Mouse (Mus musculus) heart, embryonic 11.5 days (tissue): ENCODE data around the gene Tcf19. TPM values are rescaled to one million over a fixed set of nuclear protein-coding genes. Genes with fewer than 3 reads are reported as not detected.

Source experiments
- ATAC-seq: fragments of 200-750 bp; cut with Nextera tagmentation; replicated peaks from 2 replicates; pipeline ENCODE4 v1.8.0; 2017; ENCODE audit warnings: moderate library complexity; ENCODE audit not compliant: insufficient number of reproducible peaks, low FRiP score, low TSS enrichment
- H3K27ac ChIP-seq: fragments of 300-500 bp; sonication (generic); 2 replicates; pipeline ENCODE4 v1.5.1; 2014; ENCODE audit warnings: mild to moderate bottlenecking, low read depth, low read length
- H3K27me3 ChIP-seq: fragments of 300-500 bp; sonication (generic); 2 replicates; pipeline ENCODE4 v1.6.1; 2014; ENCODE audit warnings: mild to moderate bottlenecking, low read length, mixed read lengths; ENCODE audit not compliant: control insufficient read depth, insufficient read depth
- H3K36me3 ChIP-seq: fragments of 300-500 bp; sonication (generic); 2 replicates; pipeline ENCODE4 v1.6.1; 2014; ENCODE audit warnings: mild to moderate bottlenecking, low read length, moderate library complexity, mixed read lengths; ENCODE audit not compliant: control insufficient read depth, insufficient read depth
- H3K4me1 ChIP-seq: fragments of 300-500 bp; sonication (generic); 2 replicates; pipeline ENCODE4 v1.6.1; 2014; ENCODE audit warnings: low read length; ENCODE audit not compliant: control insufficient read depth, insufficient read depth
- H3K4me2 ChIP-seq: fragments of 300-500 bp; sonication (generic); 2 replicates; pipeline ENCODE4 v1.6.1; 2014; ENCODE audit warnings: mild to moderate bottlenecking, moderate library complexity
- H3K4me3 ChIP-seq: fragments of 300-500 bp; sonication (generic); 2 replicates; pipeline ENCODE4 v1.5.1; 2014; ENCODE audit warnings: low read depth, low read length
- H3K9ac ChIP-seq: fragments of 300-500 bp; sonication (generic); 2 replicates; pipeline ENCODE4 v1.6.1; 2014; ENCODE audit warnings: mild to moderate bottlenecking, low read depth, low read length, moderate library complexity
- H3K9me3 ChIP-seq: fragments of 300-500 bp; sonication (generic); replicated peaks from 2 replicates; pipeline ENCODE4 v1.6.1; 2016; ENCODE audit warnings: low read length; ENCODE audit not compliant: control insufficient read depth
- WGBS: fragments of 180-500 bp; shearing (Covaris S2); extraction: QIAGEN DNeasy Blood & Tissue Kit; methylation state at CpG from one replicate; pipeline ENCODE4 v1.1.7; 2014; ENCODE audit not compliant: insufficient replicate concordance; 5-methylcytosine and 5-hydroxymethylcytosine counted together
- polyA plus RNA-seq: library from polyadenylated mRNA; unstranded; fragments of >200 nt; fragmentation: Nextera tagmentation; extraction: Ambion mirVana; gene quantifications from 2 replicates; pipeline ENCODE4 v1.2.1, GENCODE M21; 2014

Tcf19 gene
- polyA plus RNA-seq, 1 experiment from 2014 or later: 51.1 TPM

GRCm38 (mm10) chr17:35506881-35507280, 9.7 kb downstream of the Tcf19 start:
- no peaks in the 10 kb centered on the region for H3K36me3 ChIP-seq
- H3K4me1 ChIP-seq: no peaks in the 10 kb centered on the region
- H3K27ac ChIP-seq: no peak overlapping the region
- H3K4me2 ChIP-seq: no peak overlapping the region
- no peak for ATAC-seq
- H3K27me3 ChIP-seq: peaks cover 52% of the 10 kb centered on the region
- H3K9ac ChIP-seq: no peak overlapping the region
- no peak overlapping the region for H3K4me3 ChIP-seq
- no peaks in the 10 kb centered on the region for H3K9me3 ChIP-seq
- 7% methylated on average over 10 of the region's 10 CpGs for WGBS

DNA sequence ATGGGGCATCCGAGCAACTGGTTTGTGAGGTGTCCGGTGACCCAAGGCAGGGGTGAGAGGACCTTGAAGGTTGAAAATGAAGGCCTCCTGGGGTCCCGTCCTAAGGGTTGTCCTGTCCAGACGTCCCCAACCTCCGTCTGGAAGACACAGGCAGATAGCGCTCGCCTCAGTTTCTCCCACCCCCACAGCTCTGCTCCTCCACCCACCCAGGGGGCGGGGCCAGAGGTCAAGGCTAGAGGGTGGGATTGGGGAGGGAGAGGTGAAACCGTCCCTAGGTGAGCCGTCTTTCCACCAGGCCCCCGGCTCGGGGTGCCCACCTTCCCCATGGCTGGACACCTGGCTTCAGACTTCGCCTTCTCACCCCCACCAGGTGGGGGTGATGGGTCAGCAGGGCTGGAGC, 10.8 kb downstream of the Tcf19 start, which contains the start of gene Pou5f1:
Gene Pou5f1 (plus strand): TSS at position 243 of the 400 bp plus-strand sequence.
- WGBS: 23% methylated on average over 13 of the region's 13 CpGs
- H3K27me3 ChIP-seq: peaks cover 52% of the 10 kb centered on the region
- H3K27ac ChIP-seq: no peak within 1 kb of the TSS
- ATAC-seq: no peak
- no peaks in the 10 kb centered on the region for H3K9me3 ChIP-seq
- no peaks in the 10 kb centered on the region for H3K4me1 ChIP-seq
- H3K36me3 ChIP-seq: no peaks in the 10 kb centered on the region
- H3K9ac ChIP-seq: no peak within 1 kb of the TSS
- no peak within 1 kb of the TSS for H3K4me3 ChIP-seq
- H3K4me2 ChIP-seq: no peak within 1 kb of the TSS

DNA sequence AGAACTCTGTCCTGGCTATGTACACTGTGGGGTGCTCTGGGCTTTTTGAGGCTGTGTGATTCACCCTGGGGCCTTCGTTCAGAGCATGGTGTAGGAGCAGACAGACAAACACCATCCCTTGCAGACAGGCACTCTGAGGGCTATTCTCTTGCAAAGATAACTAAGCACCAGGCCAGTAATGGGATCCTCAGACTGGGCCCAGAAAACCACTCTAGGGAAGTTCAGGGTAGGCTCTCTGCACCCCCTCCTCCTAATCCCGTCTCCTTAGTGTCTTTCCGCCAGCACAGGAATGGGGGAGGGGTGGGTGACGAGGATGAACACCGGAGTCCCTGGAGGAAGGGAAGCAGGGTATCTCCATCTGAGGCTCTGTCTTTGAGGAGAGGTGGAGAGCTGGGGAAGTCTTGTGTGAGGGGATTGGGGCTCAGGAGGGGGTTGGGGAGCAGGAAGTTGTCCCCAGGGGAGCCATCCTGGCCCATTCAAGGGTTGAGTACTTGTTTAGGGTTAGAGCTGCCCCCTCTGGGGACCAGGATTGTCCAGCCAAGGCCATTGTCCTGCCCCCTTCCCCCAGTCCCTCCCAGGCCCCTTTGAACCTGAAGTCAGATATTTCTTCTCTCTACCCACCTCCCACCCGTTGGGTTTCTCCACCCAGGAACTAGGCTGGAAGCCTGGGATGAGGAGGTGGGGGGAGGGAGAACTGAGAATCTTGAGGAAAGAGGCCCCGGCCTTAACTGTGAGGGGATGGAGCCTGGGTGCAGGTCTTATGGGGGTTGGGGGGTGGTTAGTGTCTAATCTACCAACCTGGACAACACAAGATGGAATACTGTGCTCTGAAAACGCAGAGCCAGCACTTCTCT, 11.8 kb downstream of the Tcf19 start:
- 15% methylated on average over 8 of the region's 8 CpGs for WGBS
- H3K27me3 ChIP-seq: peaks cover 52% of the 10 kb centered on the region

DNA sequence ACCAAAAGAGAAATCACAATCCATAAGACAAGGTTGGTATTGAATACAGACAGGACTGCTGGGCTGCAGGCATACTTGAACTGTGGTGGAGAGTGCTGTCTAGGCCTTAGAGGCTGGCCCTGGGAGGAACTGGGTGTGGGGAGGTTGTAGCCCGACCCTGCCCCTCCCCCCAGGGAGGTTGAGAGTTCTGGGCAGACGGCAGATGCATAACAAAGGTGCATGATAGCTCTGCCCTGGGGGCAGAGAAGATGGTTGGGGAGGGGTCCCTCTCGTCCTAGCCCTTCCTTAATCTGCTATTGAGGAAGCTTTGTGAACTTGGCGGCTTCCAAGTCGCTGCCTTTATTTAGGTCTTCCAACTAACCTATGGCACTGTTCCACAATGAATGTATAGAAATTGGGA, 12.8 kb downstream of the Tcf19 start:
- no peak overlapping the region for H3K4me3 ChIP-seq
- H3K4me2 ChIP-seq: no peak overlapping the region
- H3K9me3 ChIP-seq: no peaks in the 10 kb centered on the region
- peaks cover 49% of the 10 kb centered on the region for H3K27me3 ChIP-seq
- no peak overlapping the region for H3K9ac ChIP-seq
- H3K27ac ChIP-seq: no peak overlapping the region
- H3K4me1 ChIP-seq: no peaks in the 10 kb centered on the region
- H3K36me3 ChIP-seq: no peaks in the 10 kb centered on the region
- ATAC-seq: no peak
- WGBS: 26% methylated on average over 5 of the region's 5 CpGs

More for the DNA sequence above, 11.8 kb downstream of the Tcf19 start:
- Histone ChIP-seq H3K4me2 (no peak overlapping the region), H3K27ac (no peak overlapping the region), H3K9ac (no peak overlapping the region), H3K36me3 (no peaks in the 10 kb centered on the region), H3K4me1 (no peaks in the 10 kb centered on the region), H3K4me3 (no peak overlapping the region), H3K9me3 (no peaks in the 10 kb centered on the region)
- ATAC-seq: no peak

DNA sequence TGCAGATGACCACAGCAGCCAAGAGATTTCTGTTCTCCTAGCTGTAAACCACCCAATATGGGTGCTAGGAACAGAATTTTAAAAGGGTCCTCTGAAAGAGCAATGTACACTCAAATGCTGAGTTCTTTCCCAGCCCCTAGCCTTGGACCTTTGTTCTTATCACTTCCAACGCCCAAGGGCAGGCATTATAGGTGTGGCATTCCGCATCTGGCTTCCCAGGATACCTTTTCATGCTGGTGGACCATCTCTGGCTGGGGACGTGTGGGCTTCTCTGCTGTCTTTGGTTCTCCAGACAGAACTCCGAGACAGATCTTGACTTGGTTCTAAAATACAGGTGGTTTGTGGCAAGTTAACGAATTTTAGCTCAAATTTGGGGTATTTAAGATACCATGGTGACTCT, 13.9 kb downstream of the Tcf19 start:
- Histone ChIP-seq H3K4me3 (no peak overlapping the region), H3K9me3 (no peaks in the 10 kb centered on the region), H3K4me1 (no peaks in the 10 kb centered on the region), H3K9ac (no peak overlapping the region), H3K4me2 (no peak overlapping the region), H3K36me3 (no peaks in the 10 kb centered on the region), H3K27ac (no peak overlapping the region), H3K27me3 (peaks cover 42% of the 10 kb centered on the region)
- ATAC-seq: no peak
- 43% methylated on average over 5 of the region's 5 CpGs for WGBS

- Histone ChIP-seq H3K9ac (no peak overlapping the region), H3K4me1 (no peaks in the 10 kb centered on the region), H3K27me3 (peaks cover 37% of the 10 kb centered on the region), H3K4me2 (no peak overlapping the region), H3K27ac (no peak overlapping the region), H3K4me3 (no peak overlapping the region), H3K36me3 (no peaks in the 10 kb centered on the region), H3K9me3 (no peaks in the 10 kb centered on the region)
- ATAC-seq: no peak
- WGBS: 16% methylated on average over 6 of the region's 6 CpGs
Observed at GRCm38 (mm10) chr17:35502226-35502625, 14.4 kb downstream of the Tcf19 start.

DNA sequence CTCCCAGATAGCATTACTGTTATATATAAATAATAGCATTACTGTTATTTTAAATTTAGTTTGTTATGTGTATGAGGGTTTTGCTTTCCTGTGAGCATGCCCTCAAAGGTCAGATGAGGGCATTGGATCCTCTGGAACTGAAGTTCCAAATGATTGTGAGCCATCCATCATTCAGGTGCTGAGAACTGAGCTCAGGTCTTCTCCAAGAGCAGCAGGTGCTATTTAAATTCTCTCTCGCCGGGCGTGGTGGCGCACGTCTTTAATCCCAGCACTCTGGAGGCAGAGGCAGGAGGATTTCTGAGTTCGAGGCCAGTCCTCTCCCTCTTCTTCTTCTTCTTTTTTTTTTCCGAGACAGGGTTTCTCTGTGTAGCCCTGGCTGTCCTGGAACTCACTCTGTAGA, 19.5 kb downstream of the Tcf19 start:
- H3K4me3 ChIP-seq: no peak overlapping the region
- no peaks in the 10 kb centered on the region for H3K27me3 ChIP-seq
- ATAC-seq: no peak
- no peaks in the 10 kb centered on the region for H3K36me3 ChIP-seq
- H3K9me3 ChIP-seq: no peaks in the 10 kb centered on the region
- no peak overlapping the region for H3K27ac ChIP-seq
- 96% methylated on average over 7 of the region's 7 CpGs for WGBS
- H3K4me2 ChIP-seq: no peak overlapping the region
- no peaks in the 10 kb centered on the region for H3K4me1 ChIP-seq
- H3K9ac ChIP-seq: no peak overlapping the region

- Histone ChIP-seq H3K4me3 (no peak overlapping the region), H3K4me2 (no peak overlapping the region), H3K9ac (no peak overlapping the region), H3K4me1 (no peaks in the 10 kb centered on the region), H3K36me3 (no peaks in the 10 kb centered on the region), H3K9me3 (no peaks in the 10 kb centered on the region), H3K27ac (no peak overlapping the region), H3K27me3 (peaks cover 4% of the 10 kb centered on the region)
- WGBS: 70% methylated on average over 5 of the region's 5 CpGs
- no peak for ATAC-seq
Observed at GRCm38 (mm10) chr17:35490320-35490719, 26.3 kb downstream of the Tcf19 start.

GRCm38 (mm10) chr17:35488041-35488440, 28.6 kb downstream of the Tcf19 start:
- no peak overlapping the region for H3K4me2 ChIP-seq
- no peaks in the 10 kb centered on the region for H3K4me1 ChIP-seq
- 86% methylated on average over 2 of the region's 2 CpGs for WGBS
- H3K9me3 ChIP-seq: no peaks in the 10 kb centered on the region
- no peak overlapping the region for H3K27ac ChIP-seq
- H3K9ac ChIP-seq: no peak overlapping the region
- H3K27me3 ChIP-seq: peaks cover 4% of the 10 kb centered on the region
- ATAC-seq: no peak
- no peaks in the 10 kb centered on the region for H3K36me3 ChIP-seq
- H3K4me3 ChIP-seq: no peak overlapping the region
